Mouse (Mus musculus) liver, embryonic 15.5 days (tissue): ENCODE data around the gene Hist1h4c. TPM values are rescaled to one million over a fixed set of nuclear protein-coding genes. Genes with fewer than 3 reads are reported as not detected.
"Not testable (repeated sequence)": the region's sequence is repeated elsewhere in the genome, so short reads cannot be mapped to it uniquely, and the experiment has no call there.

Experiments
- ATAC-seq: fragments of 200-750 bp; cut with Nextera tagmentation; 2 replicates; pipeline ENCODE4 v1.8.0; 2017; ENCODE audit warnings: moderate number of reproducible peaks, mild to moderate bottlenecking, moderate library complexity; ENCODE audit not compliant: insufficient read depth
- H3K27ac ChIP-seq: fragments of 300-500 bp; sonication (generic); replicated peaks from 2 replicates; pipeline ENCODE4 v1.5.1; 2015; ENCODE audit warnings: mild to moderate bottlenecking, inconsistent platforms
- H3K27me3 ChIP-seq: fragments of 300-500 bp; sonication (generic); 2 replicates; pipeline ENCODE4 v1.6.1; 2015; ENCODE audit warnings: mild to moderate bottlenecking, inconsistent platforms
- H3K36me3 ChIP-seq: fragments of 300-500 bp; sonication (generic); replicated peaks from 2 replicates; pipeline ENCODE4 v1.6.1; 2015; ENCODE audit warnings: moderate library complexity, mild to moderate bottlenecking, inconsistent platforms
- H3K4me1 ChIP-seq: fragments of 300-500 bp; sonication (generic); replicated peaks from 2 replicates; pipeline ENCODE4 v1.6.1; 2015; ENCODE audit warnings: inconsistent platforms
- H3K4me2 ChIP-seq: fragments of 300-500 bp; sonication (generic); 2 replicates; pipeline ENCODE4 v1.6.1; 2015; ENCODE audit warnings: moderate library complexity, mild to moderate bottlenecking, inconsistent platforms
- H3K4me3 ChIP-seq: fragments of 300-500 bp; sonication (generic); replicated peaks from 2 replicates; pipeline ENCODE4 v1.5.1; 2015; ENCODE audit warnings: mild to moderate bottlenecking, inconsistent platforms
- H3K9ac ChIP-seq: fragments of 300-500 bp; sonication (generic); 2 replicates; pipeline ENCODE4 v1.6.1; 2015; ENCODE audit warnings: moderate library complexity, mild to moderate bottlenecking, inconsistent platforms
- H3K9me3 ChIP-seq: fragments of 300-500 bp; sonication (generic); replicated peaks from 2 replicates; pipeline ENCODE4 v1.6.1; 2016; ENCODE audit warnings: inconsistent platforms
- WGBS: fragments of 180-500 bp; shearing (Covaris S2); methylation state at CpG from one replicate; pipeline ENCODE4 v1.1.7; 2015; ENCODE audit warnings: mixed read lengths; ENCODE audit not compliant: insufficient replicate concordance; 5-methylcytosine and 5-hydroxymethylcytosine counted together
- polyA plus RNA-seq: library from polyadenylated mRNA; unstranded; fragments of >200 nt; fragmentation: Nextera tagmentation; extraction: Ambion mirVana; gene quantifications from 2 replicates; pipeline ENCODE4 v1.2.1, GENCODE M21; 2015

The Hist1h4c gene
- polyA plus RNA-seq, 1 experiment from 2014 or later: 8.8 TPM

DNA sequence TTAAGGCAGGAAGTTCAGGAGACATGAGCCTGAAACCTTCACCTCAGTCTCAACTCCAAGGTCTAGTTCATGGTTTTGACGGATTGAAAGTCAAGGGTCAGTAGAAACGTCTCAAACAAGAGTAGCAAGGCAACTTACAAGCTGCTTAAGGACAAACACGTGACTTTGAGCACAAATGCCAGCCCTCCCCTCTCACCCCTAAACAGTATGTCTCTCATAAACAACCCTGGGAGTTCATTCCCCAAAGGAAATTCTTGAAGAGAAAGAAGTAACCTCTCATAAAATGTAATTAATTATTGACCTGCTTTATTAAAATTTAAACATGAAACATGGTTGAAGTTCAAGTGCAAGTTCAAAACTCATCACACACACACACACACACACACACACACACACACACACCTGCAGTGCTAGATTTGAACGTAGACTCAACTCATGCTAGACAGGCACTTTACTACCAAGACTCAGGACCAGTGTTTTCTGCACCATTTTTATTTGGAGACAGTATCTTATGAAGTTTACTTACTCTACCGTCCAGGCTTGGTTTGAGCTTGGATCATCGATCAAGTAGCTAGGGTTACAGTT lies 4.3 kb downstream of the Hist1h4c start:
- Histone ChIP-seq H3K27me3 (no peaks in the 10 kb centered on the region), H3K36me3 (peaks cover 17% of the 10 kb centered on the region), H3K4me3 (no peak overlapping the region), H3K4me1 (peaks cover 45% of the 10 kb centered on the region), H3K27ac (no peak overlapping the region), H3K4me2 (no peak overlapping the region), H3K9ac (no peak overlapping the region), H3K9me3 (no peaks in the 10 kb centered on the region)
- no peak for ATAC-seq
- 67% methylated on average over 6 of the region's 6 CpGs for WGBS

- H3K4me2 ChIP-seq: peak overlapping the region; percentile 27; the same call in 1 of the 2 replicates
- peaks cover 37% of the 10 kb centered on the region for H3K4me1 ChIP-seq
- peak overlapping the region; percentile 39; the same call in 1 of the 2 replicates for H3K9ac ChIP-seq
- no peaks in the 10 kb centered on the region for H3K27me3 ChIP-seq
- peaks cover 17% of the 10 kb centered on the region for H3K36me3 ChIP-seq
- no peak overlapping the region for H3K4me3 ChIP-seq
- no peak for ATAC-seq
- H3K27ac ChIP-seq: peak overlapping the region; percentile 11
- WGBS: 15% methylated on average over 2 of the region's 2 CpGs
- no peaks in the 10 kb centered on the region for H3K9me3 ChIP-seq
Observed at GRCm38 (mm10) chr13:23689459-23689858, 8.8 kb downstream of the Hist1h4c start.

- H3K4me3 ChIP-seq: no peak overlapping the region
- H3K4me1 ChIP-seq: peaks cover 37% of the 10 kb centered on the region
- H3K9me3 ChIP-seq: no peaks in the 10 kb centered on the region
- peaks cover 17% of the 10 kb centered on the region for H3K36me3 ChIP-seq
- peak overlapping the region; percentile 7; the same call in 1 of the 2 replicates for H3K4me2 ChIP-seq
- H3K9ac ChIP-seq: no peak overlapping the region
- 88% methylated on average over 2 of the region's 2 CpGs for WGBS
- ATAC-seq: no peak
- H3K27me3 ChIP-seq: no peaks in the 10 kb centered on the region
- 0 out of 2 replicates have a peak overlapping the region, but pooled peaks have one; percentile 30 for H3K27ac ChIP-seq
Observed at GRCm38 (mm10) chr13:23688956-23689355, 9.3 kb downstream of the Hist1h4c start.

- 0 out of 2 replicates have a peak overlapping the region, but pooled peaks have one; percentile 7 for H3K4me3 ChIP-seq
- ATAC-seq: no peak
Observed at GRCm38 (mm10) chr13:23687907-23688306, 10.3 kb downstream of the Hist1h4c start.

GRCm38 (mm10) chr13:23687181-23687580 lies 11.1 kb downstream of the Hist1h4c start:
- no peak for ATAC-seq
- no peaks in the 10 kb centered on the region for H3K27me3 ChIP-seq
- H3K4me2 ChIP-seq: peak overlapping the region; percentile 51
- H3K27ac ChIP-seq: 0 out of 2 replicates have a peak overlapping the region, but pooled peaks have one; percentile 41
- 81% methylated on average over 4 of the region's 4 CpGs for WGBS
- peaks cover 44% of the 10 kb centered on the region for H3K4me1 ChIP-seq
- H3K9ac ChIP-seq: 0 out of 2 replicates have a peak overlapping the region, but pooled peaks have one; percentile 32
- peak overlapping the region; percentile 24; the same call in 1 of the 2 replicates for H3K4me3 ChIP-seq
- H3K36me3 ChIP-seq: peaks cover 12% of the 10 kb centered on the region
- H3K9me3 ChIP-seq: no peaks in the 10 kb centered on the region

More at GRCm38 (mm10) chr13:23687907-23688306, 10.3 kb downstream of the Hist1h4c start:
- Histone ChIP-seq H3K9ac (no peak overlapping the region), H3K27me3 (no peaks in the 10 kb centered on the region), H3K4me2 (peak overlapping the region; percentile 51), H3K9me3 (no peaks in the 10 kb centered on the region), H3K36me3 (peaks cover 12% of the 10 kb centered on the region), H3K27ac (peak overlapping the region; percentile 51), H3K4me1 (peaks cover 37% of the 10 kb centered on the region)
- 83% methylated on average over 7 of the region's 7 CpGs for WGBS

GRCm38 (mm10) chr13:23685966-23686365 lies 12.3 kb downstream of the Hist1h4c start:
- Histone ChIP-seq H3K9ac (peak overlapping the region; percentile 72), H3K4me1 (peaks cover 51% of the 10 kb centered on the region), H3K4me2 (peak overlapping the region; percentile 68), H3K27ac (peak overlapping the region; percentile 100), H3K9me3 (no peaks in the 10 kb centered on the region), H3K36me3 (0 out of 2 replicates have a peak, but pooled peaks cover 4% of the 10 kb centered on the region), H3K27me3 (no peaks in the 10 kb centered on the region), H3K4me3 (peak overlapping the region; percentile 63)
- no peak for ATAC-seq
- 29% methylated on average over 4 of the region's 4 CpGs for WGBS

DNA sequence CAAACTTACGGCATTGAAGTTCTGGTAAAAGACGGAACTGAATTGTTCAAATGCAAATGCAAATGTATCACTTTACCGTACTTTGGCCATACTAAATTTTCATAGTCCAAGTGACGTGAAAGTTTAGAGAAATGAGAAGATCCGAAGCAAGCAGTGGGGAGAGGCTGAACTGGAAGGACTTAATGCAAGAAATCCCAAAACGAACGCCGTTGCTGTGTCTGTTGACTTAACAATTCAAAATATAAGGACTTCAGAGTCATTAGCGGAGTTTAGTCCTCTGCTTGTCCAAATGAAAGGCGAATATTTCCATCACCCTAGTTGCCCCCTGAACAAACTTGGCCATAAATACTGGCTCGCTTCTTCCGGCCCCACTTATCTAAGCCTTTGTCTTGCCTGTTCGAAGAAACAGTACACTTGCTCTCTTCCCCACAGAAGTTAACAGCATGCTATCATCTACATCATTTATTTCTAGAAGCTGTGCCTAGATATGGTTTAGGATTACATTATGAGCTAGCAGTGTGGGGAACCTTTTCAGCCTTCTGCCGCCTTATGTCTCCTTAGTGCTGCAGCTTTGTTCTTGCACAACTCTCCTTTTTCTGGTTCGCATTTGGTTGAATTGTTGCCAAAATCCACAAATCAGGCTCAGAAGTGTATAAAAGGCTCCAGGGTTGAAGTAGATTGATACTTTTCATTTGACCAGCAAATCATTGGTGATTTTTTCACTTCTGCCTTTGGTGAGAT lies 13.0 kb downstream of the Hist1h4c start:
- H3K27ac ChIP-seq: peak overlapping the region; percentile 100
- no peaks in the 10 kb centered on the region for H3K36me3 ChIP-seq
- H3K9ac ChIP-seq: peak overlapping the region; percentile 72
- H3K4me2 ChIP-seq: peak overlapping the region; percentile 68
- peaks cover 52% of the 10 kb centered on the region for H3K4me1 ChIP-seq
- WGBS: 5% methylated on average over 15 of the region's 15 CpGs
- no peaks in the 10 kb centered on the region for H3K27me3 ChIP-seq
- H3K4me3 ChIP-seq: peak overlapping the region; percentile 63
- no peaks in the 10 kb centered on the region for H3K9me3 ChIP-seq
- no peak for ATAC-seq

GRCm38 (mm10) chr13:23684295-23684945 lies 13.8 kb downstream of the Hist1h4c start:
- H3K27ac ChIP-seq: peak overlapping the region; percentile 100
- H3K4me3 ChIP-seq: peak overlapping the region; percentile 63
- under 1% methylated on average over 23 of the region's 37 CpGs for WGBS
- ATAC-seq, H3K9me3 ChIP-seq, H3K27me3 ChIP-seq, H3K36me3 ChIP-seq: not testable (repeated sequence)
- peak overlapping the region; percentile 72 for H3K9ac ChIP-seq
- H3K4me1 ChIP-seq: peaks cover 54% of the 10 kb centered on the region
- peak overlapping the region; percentile 68 for H3K4me2 ChIP-seq

- WGBS: under 1% methylated on average over 32 of the region's 32 CpGs
Observed at GRCm38 (mm10) chr13:23683755-23684281, 14.4 kb downstream of the Hist1h4c start, which contains the start of the genes Hist1h2ac and Hist1h2bc. Gene Hist1h2ac, minus strand, starts transcription at chr13:23683948. Gene Hist1h2bc, plus strand, starts transcription at chr13:23684199.

DNA sequence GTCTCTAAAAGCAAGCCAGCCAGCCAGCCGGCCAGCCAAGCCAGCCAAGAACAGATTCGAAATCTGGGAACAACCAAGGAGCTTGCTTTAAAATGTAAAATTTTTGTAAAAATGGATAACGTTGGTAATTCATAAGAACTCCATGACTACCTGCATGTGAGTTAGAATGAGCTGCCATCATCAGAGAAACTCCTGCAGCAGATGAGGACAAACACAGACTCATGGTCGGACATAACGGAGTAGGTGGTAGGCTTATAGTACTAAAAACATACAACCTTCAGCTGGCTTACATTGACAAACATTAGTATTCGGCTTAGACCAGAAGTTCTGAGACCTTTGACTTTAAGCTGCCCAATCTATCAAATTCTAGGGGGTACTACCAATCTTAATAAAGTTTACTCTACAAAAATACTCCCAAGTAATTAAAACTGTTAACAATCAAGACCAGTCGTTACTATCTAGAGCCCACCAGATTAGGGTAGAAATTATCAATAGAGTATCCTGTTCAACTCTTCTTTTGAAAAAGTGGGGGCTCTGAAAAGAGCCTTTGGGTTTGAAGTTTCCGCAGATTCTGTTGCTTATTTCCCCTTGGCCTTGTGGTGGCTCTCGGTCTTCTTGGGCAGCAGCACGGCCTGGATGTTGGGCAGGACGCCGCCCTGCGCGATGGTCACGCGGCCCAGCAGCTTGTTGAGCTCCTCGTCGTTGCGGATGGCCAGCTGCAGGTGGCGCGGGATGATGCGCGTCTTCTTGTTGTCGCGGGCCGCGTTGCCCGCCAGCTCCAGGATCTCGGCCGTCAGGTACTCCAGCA lies 15.1 kb downstream of the Hist1h4c start:
- ATAC-seq, H3K36me3 ChIP-seq: not testable (repeated sequence)

More at GRCm38 (mm10) chr13:23683755-23684281, 14.4 kb downstream of the Hist1h4c start, which contains the start of the genes Hist1h2ac and Hist1h2bc:
- ATAC-seq: peak; percentile 93
- Histone ChIP-seq H3K4me3 (peak within 1 kb of the TSS; percentile 63), H3K27me3 (no peaks in the 10 kb centered on the region), H3K4me2 (peak within 1 kb of the TSS; percentile 74), H3K9me3 (no peaks in the 10 kb centered on the region), H3K36me3 (no peaks in the 10 kb centered on the region), H3K27ac (peak within 1 kb of the TSS; percentile 100), H3K9ac (peak within 1 kb of the TSS; percentile 72), H3K4me1 (peaks cover 49% of the 10 kb centered on the region)

More for the DNA sequence above, 15.1 kb downstream of the Hist1h4c start:
- not testable (repeated sequence) for H3K27me3 ChIP-seq, H3K9me3 ChIP-seq
- Histone ChIP-seq H3K4me3 (peak overlapping the region; percentile 53), H3K4me2 (peak overlapping the region; percentile 74), H3K9ac (peak overlapping the region; percentile 71), H3K4me1 (peaks cover 44% of the 10 kb centered on the region), H3K27ac (peak overlapping the region; percentile 100)
- 7% methylated on average over 16 of the region's 30 CpGs for WGBS
